Mouse (Mus musculus) thymus, adult 2 months (tissue): ENCODE data around the gene Apoh.

Experiments used
- CTCF ChIP-seq: fragments of 200-500 bp; IDR thresholded peaks from 2 replicates; pipeline ENCODE4 v1.5.1; 2012; ENCODE audit warnings: mild to moderate bottlenecking, control low read depth, low read length, moderate library complexity, borderline replicate concordance; ENCODE audit not compliant: control insufficient read depth, poor library complexity, insufficient read depth; ENCODE audit errors: extremely low read depth
- POLR2A ChIP-seq: fragments of 200-500 bp; IDR thresholded peaks from 2 replicates; pipeline ENCODE4 v1.6.1; 2012; ENCODE audit warnings: mild to moderate bottlenecking, low read length, control low read depth, moderate library complexity; ENCODE audit not compliant: control insufficient read depth, poor library complexity, insufficient read depth; ENCODE audit errors: extremely low read depth

DNA sequence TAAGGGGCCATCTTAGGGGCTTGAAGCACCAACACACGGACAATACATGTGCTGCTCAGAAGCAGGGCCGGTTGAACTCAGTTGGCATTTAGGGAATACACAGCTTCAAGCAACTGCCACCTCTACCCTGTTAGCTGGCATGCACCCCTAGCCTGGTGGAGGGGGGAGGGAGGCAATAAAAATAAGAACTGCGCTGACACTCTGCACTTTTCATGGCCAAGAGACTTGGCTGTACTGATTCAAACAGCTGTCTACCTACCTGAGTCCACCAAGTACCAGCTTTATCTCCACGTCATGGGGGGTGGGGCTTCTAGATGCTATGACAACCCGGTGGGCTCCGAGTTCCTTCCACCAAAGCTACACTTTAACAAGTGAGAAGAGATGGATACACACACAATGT, 42.1 kb upstream of the Apoh start:
- TF ChIP-seq POLR2A (no peak), CTCF (no peak)
